Mouse (Mus musculus): ENCODE measurements around the gene Eif3k. TPM values are rescaled to one million over a fixed set of nuclear protein-coding genes. Genes with fewer than 3 reads are reported as not detected.

The Eif3k gene
- polyA plus RNA-seq, 1 experiment from 2014 or later: 282 TPM

DNA sequence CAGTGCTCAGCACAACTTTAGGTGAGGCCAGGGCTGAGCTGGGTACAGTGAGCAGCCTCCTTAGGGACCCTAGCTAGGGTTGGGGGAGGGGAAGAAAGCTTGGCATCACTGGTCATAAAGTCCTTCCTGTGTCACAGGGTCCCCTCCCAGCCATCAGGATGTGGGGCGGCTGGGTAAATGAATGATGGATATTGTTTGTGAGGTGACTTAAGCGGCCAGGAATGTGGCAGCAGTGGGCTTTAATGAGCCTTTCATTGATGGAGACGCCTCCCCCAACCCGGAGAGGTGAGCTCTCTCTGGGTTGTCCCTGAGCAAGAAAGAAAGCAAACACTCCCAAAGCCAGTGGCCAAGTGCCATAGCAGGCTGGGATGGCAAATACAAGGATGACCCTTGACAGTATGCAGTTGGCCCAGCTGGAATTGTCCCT is 57.8 kb downstream of the Eif3k start:
- Histone ChIP-seq H3K4me2 (replicated peaks; ENCODE audit: low read depth) (peak overlapping the region; percentile 42; the same call in 1 of the 2 replicates), H3K27ac (ENCODE audit: low read depth, low read length) (peak overlapping the region; percentile 93), H3K4me3 (ENCODE audit: low read depth, low read length) (no peak overlapping the region), H3K36me3 (ENCODE audit: control insufficient read depth, insufficient read depth) (peaks cover 10% of the 10 kb centered on the region), H3K9ac (ENCODE audit: low read depth, low read length) (0 out of 2 replicates have a peak overlapping the region, but pooled peaks have one; percentile 1), H3K9me3 (ENCODE audit: control insufficient read depth) (no peaks in the 10 kb centered on the region), H3K4me1 (replicated peaks; ENCODE audit: control insufficient read depth, insufficient read depth, low read length) (peaks cover 31% of the 10 kb centered on the region), H3K27me3 (replicated peaks; ENCODE audit: control insufficient read depth, insufficient read depth, low read length) (no peaks in the 10 kb centered on the region)
- ATAC-seq: no peak
- WGBS: 14% methylated on average over 4 of the region's 4 CpGs
- no peak for TF ChIP-seq CTCF (IDR thresholded peaks at IDR 0.05; ENCODE audit: low read depth)

DNA sequence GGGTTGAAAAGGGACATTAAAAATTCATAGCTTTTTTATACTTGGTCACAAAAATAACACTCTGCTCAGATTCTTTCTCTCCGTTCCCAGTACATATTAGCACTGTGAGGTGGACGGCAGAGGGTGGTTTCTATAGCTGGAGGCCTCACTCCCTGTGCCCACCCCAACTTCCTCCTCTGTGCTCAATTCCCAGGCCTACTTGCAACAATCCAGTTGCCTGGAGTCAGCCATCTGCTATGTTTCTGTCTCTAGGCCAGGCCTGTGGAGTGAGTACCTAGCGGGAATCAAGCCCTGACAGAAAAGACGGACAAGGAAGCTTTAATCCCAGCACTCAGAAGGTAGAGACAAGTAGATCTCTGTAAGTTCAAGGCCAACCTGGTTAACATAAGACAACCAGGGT is 59.1 kb downstream of the Eif3k start:
- H3K9me3 ChIP-seq (ENCODE audit: control insufficient read depth): no peaks in the 10 kb centered on the region
- no peak for ATAC-seq
- WGBS: 60% methylated on average over 4 of the region's 4 CpGs
- no peak overlapping the region for H3K9ac ChIP-seq (ENCODE audit: low read depth, low read length)
- H3K36me3 ChIP-seq (ENCODE audit: control insufficient read depth, insufficient read depth): peaks cover 18% of the 10 kb centered on the region
- no peak overlapping the region for H3K4me2 ChIP-seq (replicated peaks; ENCODE audit: low read depth)
- H3K4me1 ChIP-seq (replicated peaks; ENCODE audit: control insufficient read depth, insufficient read depth, low read length): peaks cover 33% of the 10 kb centered on the region
- no peak for TF ChIP-seq CTCF (IDR thresholded peaks at IDR 0.05; ENCODE audit: low read depth)
- no peak overlapping the region for H3K4me3 ChIP-seq (ENCODE audit: low read depth, low read length)
- H3K27ac ChIP-seq (ENCODE audit: low read depth, low read length): peak overlapping the region; percentile 65
- no peaks in the 10 kb centered on the region for H3K27me3 ChIP-seq (replicated peaks; ENCODE audit: control insufficient read depth, insufficient read depth, low read length)

GRCm38 (mm10) chr7:28921722-28922465 is 59.8 kb downstream of the Eif3k start:
- H3K9ac ChIP-seq (ENCODE audit: low read depth, low read length): no peak overlapping the region
- 61% methylated on average over 8 of the region's 8 CpGs for WGBS
- peak overlapping the region; percentile 65 for H3K27ac ChIP-seq (ENCODE audit: low read depth, low read length)
- TF ChIP-seq CTCF (IDR thresholded peaks at IDR 0.05; ENCODE audit: low read depth): no peak
- no peaks in the 10 kb centered on the region for H3K27me3 ChIP-seq (replicated peaks; ENCODE audit: control insufficient read depth, insufficient read depth, low read length)
- H3K9me3 ChIP-seq (ENCODE audit: control insufficient read depth): no peaks in the 10 kb centered on the region
- H3K4me2 ChIP-seq (replicated peaks; ENCODE audit: low read depth): no peak overlapping the region
- no peak for ATAC-seq
- H3K4me1 ChIP-seq (replicated peaks; ENCODE audit: control insufficient read depth, insufficient read depth, low read length): peaks cover 30% of the 10 kb centered on the region
- no peak overlapping the region for H3K4me3 ChIP-seq (ENCODE audit: low read depth, low read length)
- H3K36me3 ChIP-seq (ENCODE audit: control insufficient read depth, insufficient read depth): peaks cover 18% of the 10 kb centered on the region

Other genes with a start within 250 kb of the Eif3k start
- 98.7 and 101 TPM in 2 replicates for gene Mrps12, start 240.0 kb downstream of the Eif3k start, polyA plus RNA-seq (2015; fragmentation: Nextera tagmentation; extraction: Ambion mirVana)
- gene Sars2, start 239.9 kb downstream of the Eif3k start, polyA plus RNA-seq (2015; fragmentation: Nextera tagmentation; extraction: Ambion mirVana): 8.6 and 9.9 TPM in 2 replicates
- gene Ccer2, start 225.7 kb downstream of the Eif3k start, polyA plus RNA-seq (2015; fragmentation: Nextera tagmentation; extraction: Ambion mirVana): not detected in 2 replicates
- 76.8 and 79.2 TPM in 2 replicates for gene Sirt2, start 215.1 kb downstream of the Eif3k start, polyA plus RNA-seq (2015; fragmentation: Nextera tagmentation; extraction: Ambion mirVana)
- 33.1 and 33.2 TPM in 2 replicates for gene Nfkbib, start 214.4 kb downstream of the Eif3k start, polyA plus RNA-seq (2015; fragmentation: Nextera tagmentation; extraction: Ambion mirVana)
- gene Rinl, start 192.9 kb downstream of the Eif3k start, polyA plus RNA-seq (2015; fragmentation: Nextera tagmentation; extraction: Ambion mirVana): 1.6 and 2.2 TPM in 2 replicates
- gene Hnrnpl, start 173.3 kb downstream of the Eif3k start, polyA plus RNA-seq (2015; fragmentation: Nextera tagmentation; extraction: Ambion mirVana): 144 and 152 TPM in 2 replicates
- 402 and 426 TPM in 2 replicates for gene Ech1, start 156.6 kb downstream of the Eif3k start, polyA plus RNA-seq (2015; fragmentation: Nextera tagmentation; extraction: Ambion mirVana)
- 2,376 and 2,464 TPM in 2 replicates for gene Lgals4, start 148.0 kb downstream of the Eif3k start, polyA plus RNA-seq (2015; fragmentation: Nextera tagmentation; extraction: Ambion mirVana)
- gene Lgals7, start 118.0 kb downstream of the Eif3k start, polyA plus RNA-seq (2015; fragmentation: Nextera tagmentation; extraction: Ambion mirVana): 1.0 and 2.0 TPM in 2 replicates
- gene Capn12, start 100.4 kb downstream of the Eif3k start, polyA plus RNA-seq (2015; fragmentation: Nextera tagmentation; extraction: Ambion mirVana): 0.25 and 0.37 TPM in 2 replicates
- 293 and 319 TPM in 2 replicates for gene Actn4, start 19.5 kb downstream of the Eif3k start, polyA plus RNA-seq (2015; fragmentation: Nextera tagmentation; extraction: Ambion mirVana)
- 1.5 and 1.6 TPM in 2 replicates for gene Map4k1, start 186 bp upstream of the Eif3k start, polyA plus RNA-seq (2015; fragmentation: Nextera tagmentation; extraction: Ambion mirVana)
- gene Ryr1, start 143.3 kb upstream of the Eif3k start, polyA plus RNA-seq (2015; fragmentation: Nextera tagmentation; extraction: Ambion mirVana): 0.43 and 0.63 TPM in 2 replicates
- 0.21 and 0.29 TPM in 2 replicates for gene Rasgrp4, start 153.0 kb upstream of the Eif3k start, polyA plus RNA-seq (2015; fragmentation: Nextera tagmentation; extraction: Ambion mirVana)
- 75.9 and 83.4 TPM in 2 replicates for gene Fam98c, start 174.4 kb upstream of the Eif3k start, polyA plus RNA-seq (2015; fragmentation: Nextera tagmentation; extraction: Ambion mirVana)
- gene Ggn, start 188.3 kb upstream of the Eif3k start, polyA plus RNA-seq (2015; fragmentation: Nextera tagmentation; extraction: Ambion mirVana): 0.27 and 0.34 TPM in 2 replicates
- gene Spred3, start 188.5 kb upstream of the Eif3k start, polyA plus RNA-seq (2015; fragmentation: Nextera tagmentation; extraction: Ambion mirVana): 0.52 and 0.93 TPM in 2 replicates
- 205 and 209 TPM in 2 replicates for gene Psmd8, start 198.8 kb upstream of the Eif3k start, polyA plus RNA-seq (2015; fragmentation: Nextera tagmentation; extraction: Ambion mirVana)
- gene Catsperg1, start 232.2 kb upstream of the Eif3k start, polyA plus RNA-seq (2015; fragmentation: Nextera tagmentation; extraction: Ambion mirVana): 0.21 and 0.22 TPM in 2 replicates

All from intestine, postnatal 0 days (tissue).